Mouse (Mus musculus): ENCODE results near the gene Rbms2.
"Not testable (repeated sequence)": the region's sequence is repeated elsewhere in the genome, so short reads cannot be mapped to it uniquely, and the experiment has no call there.

Rbms2 gene

DNA sequence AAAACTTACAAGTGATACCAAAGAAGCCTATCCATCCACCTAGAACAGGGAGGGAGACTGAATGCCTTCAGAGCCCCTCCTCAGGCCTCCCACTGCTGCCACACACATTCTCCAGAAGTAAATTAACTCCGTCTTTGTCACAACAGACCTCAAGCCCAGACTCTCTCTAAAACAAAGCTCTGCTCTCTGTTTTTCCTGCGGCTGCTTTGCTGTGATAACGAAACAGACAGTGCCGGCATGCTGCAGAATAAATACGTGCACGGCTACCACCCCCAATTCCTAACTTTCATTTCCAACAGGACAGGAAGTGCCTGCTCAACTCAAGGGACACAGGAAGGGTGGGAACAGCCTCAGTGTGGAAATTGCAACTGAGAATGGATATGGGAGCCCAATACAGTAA is at the start of gene Rbms2:
Rbms2 (minus strand) TSS at position 309 of the 400 bp plus-strand sequence.
- DNase-seq (ENCODE audit: low read depth) = no peak

- DNase-seq (ENCODE audit: low read depth) = no peak
These were observed 47.9 kb upstream of the Rbms2 start for GRCm38 (mm10) chr10:128228009-128228408.

- no peak for DNase-seq (ENCODE audit: low read depth)
These were observed 47.5 kb upstream of the Rbms2 start for GRCm38 (mm10) chr10:128227592-128227991.

GRCm38 (mm10) chr10:128225538-128225937 is 45.4 kb upstream of the Rbms2 start, which contains the start of gene Mip:
Mip (plus strand) TSS chr10:128225838.
- DNase-seq (ENCODE audit: low read depth) = no peak

DNA sequence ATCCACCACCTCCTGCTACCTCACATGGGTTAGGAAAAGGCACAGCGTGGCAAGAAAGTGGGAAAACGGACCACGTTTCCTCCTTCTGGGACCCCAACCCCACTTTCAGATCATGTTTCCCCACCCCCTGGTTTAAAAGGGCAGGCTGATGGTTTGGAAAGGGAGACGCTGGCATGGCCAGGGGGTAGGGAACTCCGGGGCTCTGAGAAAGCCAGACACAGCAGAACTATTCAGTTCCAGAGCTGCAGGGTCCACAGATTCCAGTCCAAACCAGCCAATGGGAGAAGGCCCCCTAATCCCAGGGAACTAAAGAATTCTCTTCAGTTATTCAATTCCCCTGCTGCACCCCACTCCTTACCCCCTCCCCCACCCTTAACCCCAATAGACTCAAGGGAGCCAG is 45.0 kb upstream of the Rbms2 start:
- DNase-seq (ENCODE audit: low read depth) = no peak

DNA sequence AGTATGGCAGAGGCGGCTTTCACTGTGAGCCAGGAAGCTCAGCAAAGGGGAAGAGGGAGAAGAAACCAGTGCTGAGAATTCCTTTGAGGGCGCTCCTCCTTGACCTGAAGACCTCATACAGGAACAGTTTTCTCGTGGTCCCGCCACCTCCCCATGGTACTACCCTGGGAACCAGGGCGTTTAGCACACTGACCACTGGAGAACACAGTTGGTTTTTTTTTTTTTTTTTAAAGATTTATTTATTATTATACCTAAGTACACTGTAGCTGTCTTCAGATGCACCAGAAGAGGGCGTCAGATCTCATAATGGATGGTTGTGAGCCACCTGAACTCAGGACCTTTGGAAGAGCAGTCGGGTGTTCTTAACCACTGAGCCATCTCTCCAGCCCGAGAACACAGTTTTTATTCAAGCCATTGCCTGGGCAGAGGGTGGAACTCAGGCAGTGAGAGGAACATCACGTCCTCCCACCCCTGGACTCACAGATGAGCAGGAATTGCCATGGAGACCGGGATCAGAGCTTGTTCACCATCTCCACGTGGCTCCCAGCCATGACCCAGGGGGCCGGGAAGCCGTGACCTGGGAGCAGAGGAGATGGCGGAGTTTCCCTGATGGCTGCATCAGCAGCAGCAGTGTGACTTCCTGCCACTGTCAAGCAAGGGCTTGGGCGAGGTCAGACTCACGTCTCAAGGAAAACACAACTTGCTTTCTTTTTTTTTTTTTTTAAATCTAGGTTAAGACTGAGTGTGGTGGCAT is 41.6 kb upstream of the Rbms2 start:
- DNase-seq (ENCODE audit: low read depth) = peak; percentile 61

- no peak for DNase-seq (ENCODE audit: low read depth)
These were observed 38.5 kb upstream of the Rbms2 start for GRCm38 (mm10) chr10:128218387-128219117.

DNA sequence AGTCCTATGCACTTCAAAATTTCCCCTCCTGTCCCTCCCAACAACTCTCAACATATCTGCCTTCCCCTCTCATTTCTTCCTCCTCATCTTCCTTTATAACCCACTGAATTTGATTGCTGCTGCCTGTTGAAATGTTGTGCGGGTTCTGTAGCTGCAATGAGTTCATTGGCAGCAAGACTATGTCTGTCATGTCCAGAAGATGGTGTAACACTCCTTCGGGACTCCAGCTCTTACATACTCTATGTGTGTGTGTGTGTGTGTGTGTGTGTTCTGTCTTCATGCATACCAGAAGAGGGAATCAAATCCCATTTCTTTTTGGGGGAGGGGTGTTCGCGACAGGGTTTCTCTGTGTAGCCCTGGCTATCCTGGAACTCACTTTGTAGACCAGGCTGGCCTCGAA is 34.9 kb upstream of the Rbms2 start:
- DNase-seq (ENCODE audit: low read depth) = no peak

GRCm38 (mm10) chr10:128214112-128214511 is 34.0 kb upstream of the Rbms2 start:
- not testable (repeated sequence) for DNase-seq (ENCODE audit: low read depth)

GRCm38 (mm10) chr10:128212871-128213323 is 32.8 kb upstream of the Rbms2 start:
- peak; percentile 88 for DNase-seq (ENCODE audit: low read depth)

DNA sequence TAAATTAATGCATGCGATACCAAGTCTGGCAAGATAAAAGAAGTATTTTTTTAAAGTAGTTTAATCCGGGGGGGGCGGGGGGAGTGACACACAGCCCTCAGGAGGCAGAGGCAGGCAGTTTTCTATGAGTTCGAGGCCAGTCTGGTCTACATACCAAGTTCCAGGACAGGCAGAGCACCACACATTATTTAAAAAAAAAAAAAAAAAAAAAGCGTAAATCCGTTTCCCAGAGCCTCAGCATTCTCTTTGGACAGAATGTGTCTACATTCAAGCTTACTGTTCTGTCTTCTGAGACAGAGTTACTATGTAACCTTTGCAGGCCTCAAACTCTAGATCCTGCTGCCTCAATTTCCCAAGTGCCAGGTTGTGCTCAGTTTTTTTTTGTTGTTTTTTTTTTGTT is 32.1 kb upstream of the Rbms2 start:
- DNase-seq (ENCODE audit: low read depth) = no peak

GRCm38 (mm10) chr10:128211390-128212108 is 31.5 kb upstream of the Rbms2 start, which contains the start of gene Spryd4:
Spryd4 (minus strand) TSS chr10:128211807.
- DNase-seq (ENCODE audit: low read depth) = peak; percentile 95

GRCm38 (mm10) chr10:128210954-128211353 is 30.9 kb upstream of the Rbms2 start:
- DNase-seq (ENCODE audit: low read depth) = peak; percentile 47

GRCm38 (mm10) chr10:128210131-128210530 is 30.0 kb upstream of the Rbms2 start:
- no peak for DNase-seq (ENCODE audit: low read depth)

GRCm38 (mm10) chr10:128209311-128210009 is 29.4 kb upstream of the Rbms2 start:
- no peak for DNase-seq (ENCODE audit: low read depth)

GRCm38 (mm10) chr10:128208326-128208725 is 28.2 kb upstream of the Rbms2 start:
- DNase-seq (ENCODE audit: low read depth) = no peak

DNA sequence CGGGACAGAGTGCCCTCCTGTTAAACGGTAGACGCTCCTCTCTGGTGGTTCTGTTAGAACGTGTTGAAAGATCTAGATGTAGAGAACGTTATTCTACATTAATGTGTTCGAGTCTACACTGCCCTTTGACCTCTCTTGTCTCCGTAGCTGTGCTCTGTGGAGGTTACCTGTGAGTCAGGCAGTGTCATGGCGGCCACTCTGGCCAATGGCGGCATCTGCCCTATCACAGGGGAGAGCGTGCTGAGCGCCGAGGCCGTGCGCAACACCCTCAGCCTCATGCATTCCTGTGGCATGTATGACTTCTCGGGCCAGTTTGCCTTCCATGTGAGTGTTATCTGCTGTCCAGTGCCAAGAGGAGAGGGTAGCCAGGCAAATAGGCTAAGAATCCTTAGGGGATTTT is 24.8 kb upstream of the Rbms2 start:
- DNase-seq (ENCODE audit: low read depth) = no peak

GRCm38 (mm10) chr10:128201856-128202255 is 21.8 kb upstream of the Rbms2 start:
- DNase-seq (ENCODE audit: low read depth) = no peak

DNA sequence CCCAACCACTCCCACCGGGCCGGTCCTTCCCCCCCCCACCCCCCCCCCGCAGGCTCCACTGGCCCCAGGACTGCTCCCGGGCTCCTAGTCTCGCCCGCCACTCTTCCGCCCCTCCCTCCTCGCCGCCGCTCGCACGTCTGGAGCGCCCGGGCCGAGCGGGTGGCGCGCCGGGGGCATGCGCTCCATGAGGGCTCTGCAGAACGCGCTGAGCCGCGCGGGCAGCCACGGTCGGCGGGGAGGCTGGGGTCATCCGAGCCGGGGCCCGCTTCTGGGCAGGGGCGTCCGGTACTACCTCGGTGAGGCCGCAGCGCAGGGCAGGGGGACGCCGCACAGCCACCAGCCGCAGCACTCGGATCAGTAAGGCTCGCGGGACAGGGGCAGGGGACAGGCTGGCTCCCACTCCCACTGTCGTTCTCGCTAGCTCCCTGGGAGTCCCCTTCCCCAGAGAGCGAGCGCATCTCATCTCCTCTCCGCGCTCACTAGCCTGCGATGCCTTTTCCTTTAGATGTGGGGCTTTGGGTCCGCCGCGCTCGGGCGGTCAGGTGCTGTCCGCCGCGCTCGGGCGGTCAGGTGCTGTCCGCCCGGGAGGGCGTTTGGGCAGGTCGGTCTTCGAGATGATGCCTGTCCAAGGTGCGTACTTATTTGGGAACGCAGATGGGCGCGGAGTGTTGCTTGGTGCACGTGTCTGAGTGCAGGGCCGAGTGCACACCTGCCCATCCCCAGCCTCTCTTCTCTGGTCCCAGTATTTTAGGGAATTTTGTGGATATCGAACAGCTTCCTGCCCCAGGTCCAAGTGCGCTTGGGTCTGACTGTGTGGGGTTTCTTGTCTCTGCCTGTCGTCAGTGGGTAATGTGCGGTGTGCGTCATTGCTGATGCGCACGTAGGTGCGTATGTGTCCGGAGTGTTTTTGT is 14.7 kb upstream of the Rbms2 start:
- peak; percentile 69 for DNase-seq (ENCODE audit: low read depth)

DNA sequence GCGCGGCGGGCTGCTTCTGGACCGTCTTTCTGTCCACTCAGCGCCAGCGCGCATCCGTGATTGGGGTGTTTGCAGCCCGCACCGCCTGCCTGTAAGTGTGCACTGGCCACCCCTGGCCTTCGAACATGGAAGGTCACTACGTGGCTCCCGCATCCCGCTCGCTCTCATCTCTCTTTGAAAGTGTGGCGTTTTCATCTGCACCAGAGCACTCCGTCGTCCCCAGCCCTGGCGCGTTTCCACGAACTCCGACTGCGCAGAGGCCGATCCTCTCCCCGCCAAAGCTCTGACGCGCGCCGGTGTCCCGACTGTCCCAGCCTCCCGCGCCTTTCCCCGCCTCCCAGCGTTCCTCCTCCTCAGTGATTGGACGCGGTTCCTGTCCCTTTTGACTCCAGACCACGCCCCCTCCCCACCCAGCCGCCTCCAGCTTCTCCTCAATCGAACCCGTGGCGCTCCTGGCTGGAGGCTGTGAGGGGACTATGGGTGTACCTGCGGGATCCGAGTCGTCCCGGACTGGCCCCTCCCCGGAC is 14.0 kb upstream of the Rbms2 start, which contains the start of gene Gls2:
Gls2 (plus strand) TSS at position 434 of the 527 bp plus-strand sequence.
- peak; percentile 94 for DNase-seq (ENCODE audit: low read depth)
